Mouse (Mus musculus) heart, postnatal 0 days (tissue): ENCODE measurements around the gene Tns1. TPM values are rescaled to one million over a fixed set of nuclear protein-coding genes. Genes with fewer than 3 reads are reported as not detected.

ENCODE experiments used
- ATAC-seq: fragments of 200-750 bp; cut with Nextera tagmentation; 2 replicates; pipeline ENCODE4 v1.8.0; 2017; ENCODE audit warnings: low read depth, moderate number of reproducible peaks, moderate library complexity; ENCODE audit not compliant: insufficient read depth
- DNase-seq: peaks from one replicate; pipeline ENCODE4 v3.0.0-alpha.2; 2016; ENCODE audit warnings: low spot score
- H3K27ac ChIP-seq: fragments of 300-500 bp; sonication (generic); 2 replicates; pipeline ENCODE4 v1.5.1; 2014; ENCODE audit warnings: low read depth, mild to moderate bottlenecking
- H3K27me3 ChIP-seq: fragments of 300-500 bp; sonication (generic); 2 replicates; pipeline ENCODE4 v1.6.1; 2014; ENCODE audit warnings: low read length, mixed read lengths; ENCODE audit not compliant: control insufficient read depth, insufficient read depth
- H3K36me3 ChIP-seq: fragments of 300-500 bp; sonication (generic); replicated peaks from 2 replicates; pipeline ENCODE4 v1.6.1; 2014; ENCODE audit warnings: low read length, mixed read lengths; ENCODE audit not compliant: control insufficient read depth, insufficient read depth
- H3K4me1 ChIP-seq: fragments of 300-500 bp; sonication (generic); 2 replicates; pipeline ENCODE4 v1.6.1; 2014; ENCODE audit warnings: antibody characterized with exemption; ENCODE audit not compliant: control insufficient read depth, insufficient read depth
- H3K4me2 ChIP-seq: fragments of 300-500 bp; sonication (generic); 2 replicates; pipeline ENCODE4 v1.6.1; 2014; ENCODE audit warnings: low read depth, mild to moderate bottlenecking, low read length, moderate library complexity
- H3K4me3 ChIP-seq: fragments of 300-500 bp; sonication (generic); 2 replicates; pipeline ENCODE4 v1.5.1; 2014; ENCODE audit warnings: low read depth, low read length
- H3K9ac ChIP-seq: fragments of 300-500 bp; sonication (generic); replicated peaks from 2 replicates; pipeline ENCODE4 v1.6.1; 2014; ENCODE audit warnings: low read depth, low read length, mixed read lengths
- H3K9me3 ChIP-seq: fragments of 300-500 bp; sonication (generic); replicated peaks from 2 replicates; pipeline ENCODE4 v1.6.1; 2016; ENCODE audit warnings: low read length; ENCODE audit not compliant: control insufficient read depth
- CTCF ChIP-seq: IDR thresholded peaks from 2 replicates; pipeline ENCODE4 v1.5.1; 2016; ENCODE audit warnings: antibody characterized with exemption, control low read depth, low read depth
- EP300 ChIP-seq: IDR thresholded peaks from 2 replicates; pipeline ENCODE4 v1.6.1; 2016; ENCODE audit warnings: antibody characterized with exemption, low read depth
- WGBS: fragments of 180-500 bp; shearing (Covaris S2); extraction: QIAGEN DNeasy Blood & Tissue Kit; methylation state at CpG from one replicate; pipeline ENCODE4 v1.1.7; 2014; 5-methylcytosine and 5-hydroxymethylcytosine counted together
- polyA plus RNA-seq: library from polyadenylated mRNA; unstranded; fragments of >200 nt; fragmentation: Nextera tagmentation; extraction: Ambion mirVana; gene quantifications from 2 replicates; pipeline ENCODE4 v1.2.1, GENCODE M21; 2015
- total RNA-seq: library from RNA; depleted of rRNA; stranded (reverse); fragments of >200 nt; gene quantifications from 2 replicates; pipeline ENCODE4 v1.2.3, GENCODE M21; 2014; ENCODE audit warnings: low replicate concordance

Gene Tns1
- total and polyA plus RNA-seq, 2 experiments from 2014 or later = 125 to 458 TPM

GRCm38 (mm10) chr1:74031771-74032609 lies 92.3 kb downstream of the Tns1 start:
- WGBS = 44% methylated on average over 9 of the region's 9 CpGs
- no peak for DNase-seq
- Histone ChIP-seq H3K4me1 (peaks cover 94% of the 10 kb centered on the region), H3K36me3 (0 out of 2 replicates have a peak, but pooled peaks cover 9% of the 10 kb centered on the region), H3K9me3 (no peaks in the 10 kb centered on the region), H3K9ac (peak overlapping the region; percentile 34; the same call in 1 of the 2 replicates), H3K4me2 (peak overlapping the region; percentile 16), H3K27ac (peak overlapping the region; percentile 94), H3K4me3 (no peak overlapping the region), H3K27me3 (no peaks in the 10 kb centered on the region)
- TF ChIP-seq CTCF = no peak
- no peak; the same call in 1 of the 2 replicates for TF ChIP-seq EP300
- 0 out of 2 replicates have a peak, but pooled peaks have one; percentile 3 for ATAC-seq

GRCm38 (mm10) chr1:74030901-74031360 lies 93.3 kb downstream of the Tns1 start:
- Histone ChIP-seq H3K27ac (peak overlapping the region; percentile 94), H3K36me3 (0 out of 2 replicates have a peak, but pooled peaks cover 9% of the 10 kb centered on the region), H3K4me3 (no peak overlapping the region), H3K9me3 (no peaks in the 10 kb centered on the region), H3K27me3 (no peaks in the 10 kb centered on the region), H3K4me2 (peak overlapping the region; percentile 22), H3K4me1 (peaks cover 97% of the 10 kb centered on the region), H3K9ac (peak overlapping the region; percentile 31)
- 7% methylated on average over 3 of the region's 3 CpGs for WGBS
- ATAC-seq = peak; percentile 66
- DNase-seq = peak; percentile 73
- TF ChIP-seq CTCF = no peak
- TF ChIP-seq EP300 = peak; percentile 99

- Histone ChIP-seq H3K4me2 (peak overlapping the region; percentile 22; the same call in 1 of the 2 replicates), H3K4me1 (peaks cover 99% of the 10 kb centered on the region), H3K4me3 (no peak overlapping the region), H3K9ac (peak overlapping the region; percentile 24), H3K36me3 (0 out of 2 replicates have a peak, but pooled peaks cover 9% of the 10 kb centered on the region), H3K27me3 (no peaks in the 10 kb centered on the region), H3K9me3 (no peaks in the 10 kb centered on the region), H3K27ac (peak overlapping the region; percentile 94)
- DNase-seq (no peak), ATAC-seq (no peak)
- no peak for TF ChIP-seq EP300
- TF ChIP-seq CTCF = no peak
- 57% methylated on average over 1 of the region's 1 CpGs for WGBS
These were observed 94.0 kb downstream of the Tns1 start for GRCm38 (mm10) chr1:74030285-74030684.

GRCm38 (mm10) chr1:74029669-74030068 lies 94.6 kb downstream of the Tns1 start:
- Histone ChIP-seq H3K9me3 (no peaks in the 10 kb centered on the region), H3K4me3 (no peak overlapping the region), H3K27me3 (no peaks in the 10 kb centered on the region), H3K36me3 (0 out of 2 replicates have a peak, but pooled peaks cover 9% of the 10 kb centered on the region), H3K4me2 (peak overlapping the region; percentile 23), H3K9ac (peak overlapping the region; percentile 24), H3K27ac (peak overlapping the region; percentile 94), H3K4me1 (peaks cover 99% of the 10 kb centered on the region)
- no peak for ATAC-seq
- WGBS = 56% methylated on average over 3 of the region's 3 CpGs
- no peak for DNase-seq
- TF ChIP-seq CTCF (no peak), EP300 (no peak)

- Histone ChIP-seq H3K9ac (0 out of 2 replicates have a peak overlapping the region, but pooled peaks have one; percentile 18), H3K27ac (peak overlapping the region; percentile 94), H3K9me3 (no peaks in the 10 kb centered on the region), H3K4me3 (no peak overlapping the region), H3K4me1 (peaks cover 99% of the 10 kb centered on the region), H3K27me3 (no peaks in the 10 kb centered on the region), H3K4me2 (peak overlapping the region; percentile 23), H3K36me3 (0 out of 2 replicates have a peak, but pooled peaks cover 9% of the 10 kb centered on the region)
- no peak for DNase-seq
- TF ChIP-seq EP300 (peak; percentile 33; the same call in 1 of the 2 replicates), CTCF (no peak)
- WGBS = 32% methylated on average over 5 of the region's 5 CpGs
- ATAC-seq = no peak
These were observed 95.4 kb downstream of the Tns1 start for GRCm38 (mm10) chr1:74028881-74029266.
